Mouse (Mus musculus) liver, embryonic 14.5 days (tissue): Measurements from ENCODE around the gene Lep.

Experiments used
- CTCF ChIP-seq: IDR thresholded peaks from 2 replicates; pipeline ENCODE4 v1.5.1; 2016; ENCODE audit warnings: antibody characterized with exemption, low read depth, control low read depth
- EP300 ChIP-seq: IDR thresholded peaks from 2 replicates; pipeline ENCODE4 v1.6.1; 2016; ENCODE audit warnings: antibody characterized with exemption, low read depth

DNA sequence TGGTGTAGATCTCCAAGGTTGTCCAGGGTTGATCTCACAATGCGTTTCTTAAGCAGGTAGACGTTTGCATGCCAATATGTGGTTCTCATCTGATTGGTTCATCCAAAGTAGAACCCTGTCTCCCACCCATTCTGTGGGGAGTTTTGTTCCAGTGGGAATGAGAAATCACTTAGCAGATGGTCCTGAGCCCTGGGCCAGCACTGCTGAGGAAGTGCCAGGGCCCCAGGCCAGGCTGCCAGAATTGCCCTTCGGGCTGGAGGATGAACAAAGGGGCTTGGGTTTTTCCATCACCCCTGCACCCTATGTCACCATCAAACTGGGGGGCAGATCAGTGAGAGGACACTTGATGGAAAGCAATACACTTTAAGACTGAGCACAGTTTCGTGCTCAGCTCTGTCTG, 12.2 kb downstream of the Lep start:
- TF ChIP-seq CTCF (no peak), EP300 (no peak)
